ENCODE assay signal across 1 mouse cellular context in the genomic region with DNA sequence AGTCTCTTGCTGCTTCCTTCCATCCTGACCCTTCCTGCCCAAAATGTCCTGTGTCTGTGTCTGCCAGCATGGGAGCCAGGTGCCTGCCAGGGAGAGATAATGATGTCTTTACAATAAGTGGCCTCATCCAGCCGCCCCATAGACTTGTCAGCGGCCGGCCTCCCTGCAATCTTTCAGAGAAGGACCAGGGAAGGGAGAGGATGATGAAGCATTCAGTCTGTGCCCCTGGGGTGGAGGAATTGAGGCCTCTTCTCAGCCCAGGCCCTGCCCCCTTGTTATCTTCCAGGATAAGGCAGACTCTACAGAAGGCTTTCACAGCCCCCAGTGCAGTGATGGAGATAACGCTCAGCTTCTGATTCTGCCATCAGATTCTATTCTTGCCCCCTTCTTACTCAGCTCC.
TF ChIP-seq lines count a peak whose summit lies in the region.

No protein-coding gene starts in this region.

TF ChIP-seq in CH12.LX, 34 proteins besides CTCF, POLR2A, EP300 and RAD21 (continued from another document):
- no peak for TF ChIP-seq ELF1 (IDR thresholded peaks at IDR 0.05; ENCODE audit: low read depth, low read length)
- TF ChIP-seq CHD1 (IDR thresholded peaks at IDR 0.05; ENCODE audit: low read depth, low read length): no peak
- TF ChIP-seq ZMIZ1 (IDR thresholded peaks at IDR 0.05; ENCODE audit: low read depth, low read length): no peak
- no peak for TF ChIP-seq SIN3A (IDR thresholded peaks at IDR 0.05; ENCODE audit: low read length)
- TF ChIP-seq HCFC1 (IDR thresholded peaks at IDR 0.05; ENCODE audit: low read depth, low read length): no peak
- no peak for TF ChIP-seq MAZ (IDR thresholded peaks at IDR 0.05; ENCODE audit: low read depth, low read length)
- TF ChIP-seq UBTF (IDR thresholded peaks at IDR 0.05; ENCODE audit: low read depth, low read length): no peak
- no peak for TF ChIP-seq NELFE (IDR thresholded peaks at IDR 0.05; ENCODE audit: low read depth, low read length)
- no peak for TF ChIP-seq ZKSCAN1 (IDR thresholded peaks at IDR 0.05; ENCODE audit: borderline replicate concordance, low read depth, low read length)
- no peak for TF ChIP-seq E2F4 (IDR thresholded peaks at IDR 0.05; ENCODE audit: insufficient replicate concordance, low read depth, low read length)
- no peak for TF ChIP-seq MYC (IDR thresholded peaks at IDR 0.05; ENCODE audit: low read depth, low read length)
- TF ChIP-seq JUND (conservative IDR thresholded peaks at IDR 0.05; ENCODE audit: low read depth, low read length): no peak
